Mouse (Mus musculus) heart, adult 10 weeks (tissue): ENCODE results near the gene Smok3a. TPM values are rescaled to one million over a fixed set of nuclear protein-coding genes. Genes with fewer than 3 reads are reported as not detected.

Source experiments
- polyA plus RNA-seq: library from polyadenylated mRNA; stranded (reverse); fragments of 350-450 nt; fragmentation: Illumina TruSeq; extraction: RNeasy Lipid Tissue Mini Kit (QIAGEN cat#74804); gene quantifications from one replicate; pipeline ENCODE4 v1.2.3, GENCODE M21; 2014; ENCODE audit warnings: low read depth, low replicate concordance

Gene Smok3a
- polyA plus RNA-seq, result not detected

GRCm38 (mm10) chr5:138020961-138021479 is at the start of gene Smok3a, which contains the start of gene Smok3b:
Gene Smok3a, plus strand, starts transcription at chr5:138021261.
Gene Smok3b, plus strand, starts transcription at chr5:138021429.

GRCm38 (mm10) chr5:137981300-137981699 is 39.8 kb upstream of the Smok3a start, which contains the start of gene Azgp1:
Gene Azgp1, plus strand, starts transcription at chr5:137981520.

GRCm38 (mm10) chr5:138052894-138053293 is 31.8 kb downstream of the Smok3a start, which contains the start of gene Smok3c:
Gene Smok3c, plus strand, starts transcription at chr5:138053194.

Other genes with a start within 250 kb of the Smok3a start
- 8.7 TPM for gene Ppp1r35, start 242.4 kb upstream of the Smok3a start, polyA plus RNA-seq
- gene Mepce, start 233.6 kb upstream of the Smok3a start, polyA plus RNA-seq, result 22.7 TPM
- gene Zcwpw1, start 233.5 kb upstream of the Smok3a start, polyA plus RNA-seq, result 0.81 TPM
- gene Pilra, start 185.0 kb upstream of the Smok3a start, polyA plus RNA-seq, result 0.97 TPM
- gene Pilrb1, start 163.2 kb upstream of the Smok3a start, polyA plus RNA-seq, result 1.3 TPM
- gene Pilrb2, start 149.4 kb upstream of the Smok3a start, polyA plus RNA-seq, result 1.0 TPM
- 0.16 TPM for gene Cyp3a13, start 99.6 kb upstream of the Smok3a start, polyA plus RNA-seq
- gene Gjc3, start 58.2 kb upstream of the Smok3a start, polyA plus RNA-seq, result 0.21 TPM
- gene Azgp1, start 39.7 kb upstream of the Smok3a start, polyA plus RNA-seq, result 1.7 TPM
- gene Smok3b, start 168 bp downstream of the Smok3a start, polyA plus RNA-seq, result not detected
- not detected for gene Smok3c, start 31.9 kb downstream of the Smok3a start, polyA plus RNA-seq
- gene Zkscan1, start 63.8 kb downstream of the Smok3a start, polyA plus RNA-seq, result 6.7 TPM
- 16.7 TPM for gene Zscan21, start 95.6 kb downstream of the Smok3a start, polyA plus RNA-seq
- 3.8 TPM for gene Zfp113, start 134.5 kb downstream of the Smok3a start, polyA plus RNA-seq
- gene Cops6, start 139.8 kb downstream of the Smok3a start, polyA plus RNA-seq, result 160 TPM
- gene Ap4m1, start 150.7 kb downstream of the Smok3a start, polyA plus RNA-seq, result 13.0 TPM
- gene Mcm7, start 151.2 kb downstream of the Smok3a start, polyA plus RNA-seq, result 14.8 TPM
- 41.9 TPM for gene Taf6, start 166.2 kb downstream of the Smok3a start, polyA plus RNA-seq
- 6.7 TPM for gene Cnpy4, start 166.2 kb downstream of the Smok3a start, polyA plus RNA-seq
- 1.7 TPM for gene Mblac1, start 173.1 kb downstream of the Smok3a start, polyA plus RNA-seq
- 0.24 TPM for gene Nxpe5, start 204.6 kb downstream of the Smok3a start, polyA plus RNA-seq
- 70.5 TPM for gene Lamtor4, start 234.2 kb downstream of the Smok3a start, polyA plus RNA-seq
- gene BC037034, start 242.8 kb downstream of the Smok3a start, polyA plus RNA-seq, result 7.1 TPM